Mouse (Mus musculus) lung, postnatal 0 days (tissue): ENCODE measurements around the gene Cpsf4.

Experiments
- CTCF ChIP-seq: IDR thresholded peaks from 2 replicates; pipeline ENCODE4 v1.5.1; 2016; ENCODE audit warnings: antibody characterized with exemption, mild to moderate bottlenecking
- EP300 ChIP-seq: IDR thresholded peaks from 2 replicates; pipeline ENCODE4 v1.6.1; 2016; ENCODE audit warnings: antibody characterized with exemption, mild to moderate bottlenecking, control low read depth

GRCm38 (mm10) chr5:145166536-145167305 lies at the start of gene Cpsf4, which contains the start of gene Ptcd1:
- TF ChIP-seq CTCF = peak; percentile 17; the same call in 1 of the 2 replicates
- no peak for TF ChIP-seq EP300
